Mouse (Mus musculus) CH12F3 (cell line): ENCODE measurements around the gene Dcaf4.

Source experiments
- in situ Hi-C: fragments of 300-500 bp; cut with MboI; formaldehyde crosslinking; loops from 2 replicates; pipeline ENCODE4 v1.14.3; 2020; ENCODE audit warnings: low sequenced_read_pairs

Dcaf4 gene

DNA sequence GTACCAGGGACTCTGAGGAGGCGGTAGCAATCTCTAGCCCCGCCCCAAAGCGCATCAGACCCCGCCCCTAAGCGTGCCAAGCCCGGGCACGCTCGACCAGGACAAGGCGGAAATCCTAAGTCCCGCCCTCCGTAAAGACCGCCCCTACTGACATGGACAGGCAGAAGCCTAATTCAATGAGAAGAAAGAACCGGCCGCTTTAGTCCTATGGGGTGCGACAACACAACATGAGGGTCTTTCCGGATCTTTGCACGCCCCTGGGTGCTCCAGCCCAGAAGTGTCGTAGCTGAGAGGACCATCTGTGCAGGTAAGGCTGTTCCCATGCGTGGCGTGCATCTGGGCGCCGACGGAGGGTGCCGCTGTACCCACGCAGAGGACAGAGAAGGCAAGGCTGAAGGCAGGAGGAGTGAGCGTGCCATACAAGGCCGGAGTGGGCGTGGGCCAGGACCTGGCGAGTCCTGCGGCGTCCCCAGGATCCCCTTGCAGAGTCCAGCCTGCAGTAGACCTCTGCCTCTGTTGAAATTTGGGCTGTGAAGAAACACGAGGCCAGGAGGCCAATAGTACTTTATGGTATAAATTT lies at the start of gene Dcaf4:
Gene Dcaf4, plus strand, starts transcription at position 156 of the 580 bp plus-strand sequence.
- in situ Hi-C loops: no loop called here

DNA sequence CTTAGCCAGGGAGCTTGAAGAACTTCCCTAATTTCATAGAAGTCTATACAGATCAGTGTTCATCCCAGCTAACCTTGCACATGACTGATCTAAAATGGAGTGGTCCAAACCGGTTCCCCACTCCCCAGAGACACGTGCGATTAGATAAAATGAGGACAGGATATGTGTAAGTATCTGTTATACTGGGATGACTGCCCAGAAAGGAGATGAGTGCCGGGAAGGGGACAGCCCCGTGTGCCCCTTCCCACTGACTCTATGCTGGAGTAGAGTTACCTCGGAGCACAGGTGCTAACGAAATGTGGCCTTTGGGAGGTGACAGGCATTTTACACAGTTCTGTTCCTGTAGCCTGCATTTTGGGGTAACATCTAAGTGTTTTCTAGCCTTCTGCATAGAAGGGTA lies 48.5 kb upstream of the Dcaf4 start:
- in situ Hi-C loops: no loop called here

DNA sequence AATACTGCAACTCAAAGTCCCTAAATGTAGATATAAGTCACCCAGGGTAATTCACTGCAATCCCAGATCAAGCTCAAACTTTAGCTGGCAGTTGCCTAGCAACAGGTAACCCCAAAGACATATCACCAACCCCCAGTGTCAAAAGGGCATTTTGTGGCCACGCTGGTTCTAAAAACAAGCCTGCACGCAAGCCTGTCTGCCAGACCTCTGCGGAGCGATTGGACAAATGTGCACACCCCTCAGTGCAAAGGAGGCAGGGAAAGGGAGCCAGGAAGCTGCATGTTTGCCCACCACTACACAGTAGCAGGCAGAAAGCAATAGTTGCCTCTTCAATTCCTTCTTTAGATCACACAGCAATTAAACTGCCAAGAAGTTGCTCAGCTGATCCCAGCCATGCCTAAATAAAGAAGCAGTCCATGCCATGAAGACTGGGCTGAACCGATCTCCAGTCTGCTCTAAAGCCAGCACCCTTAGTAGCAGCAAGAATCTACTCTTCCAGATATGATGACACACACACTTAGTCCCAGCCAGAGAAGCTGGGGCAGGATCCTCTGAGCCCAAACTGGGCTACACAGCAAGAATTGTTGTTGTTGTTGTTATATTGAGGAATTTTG lies 46.2 kb upstream of the Dcaf4 start:
- in situ Hi-C loops: no loop called here

DNA sequence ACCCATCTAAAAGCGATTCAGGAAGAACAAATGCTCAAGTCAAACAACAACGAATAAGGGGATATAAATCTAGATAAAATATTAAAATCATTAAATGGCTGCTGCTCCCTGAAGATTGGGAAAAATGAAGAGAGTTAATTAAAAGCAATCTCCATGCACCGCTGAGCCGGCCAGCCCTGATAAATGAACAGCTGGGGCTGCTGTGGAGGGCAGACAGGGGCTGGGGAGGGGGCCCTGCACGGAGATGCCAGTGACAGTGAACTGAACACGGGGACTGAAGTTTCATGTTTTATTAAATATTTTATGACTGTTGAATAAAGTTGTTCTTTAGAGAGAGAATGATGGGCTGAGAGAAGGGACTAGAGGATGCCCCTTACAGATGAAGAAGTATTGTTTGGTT lies 44.8 kb upstream of the Dcaf4 start:
- in situ Hi-C loops: no loop called here

DNA sequence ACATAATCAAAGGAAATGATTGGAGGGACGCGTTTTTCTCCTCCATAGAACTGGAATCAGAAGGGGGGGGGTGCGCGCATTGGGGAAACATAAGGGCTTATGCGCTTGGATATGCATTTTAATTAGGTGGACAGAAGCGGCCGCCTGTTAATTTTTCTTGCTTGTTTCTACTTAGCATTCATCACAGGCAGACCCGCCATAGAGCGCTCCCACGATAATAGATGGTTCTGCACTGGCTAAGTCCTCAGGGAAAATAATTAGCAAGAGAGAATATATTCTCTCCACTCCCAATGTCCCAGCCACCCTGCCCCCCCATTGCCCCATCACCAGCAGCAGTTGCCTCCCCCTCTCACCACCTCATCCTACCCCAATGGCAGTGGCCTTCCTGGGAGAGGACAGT lies 44.0 kb upstream of the Dcaf4 start:
- in situ Hi-C loops: no loop called here

DNA sequence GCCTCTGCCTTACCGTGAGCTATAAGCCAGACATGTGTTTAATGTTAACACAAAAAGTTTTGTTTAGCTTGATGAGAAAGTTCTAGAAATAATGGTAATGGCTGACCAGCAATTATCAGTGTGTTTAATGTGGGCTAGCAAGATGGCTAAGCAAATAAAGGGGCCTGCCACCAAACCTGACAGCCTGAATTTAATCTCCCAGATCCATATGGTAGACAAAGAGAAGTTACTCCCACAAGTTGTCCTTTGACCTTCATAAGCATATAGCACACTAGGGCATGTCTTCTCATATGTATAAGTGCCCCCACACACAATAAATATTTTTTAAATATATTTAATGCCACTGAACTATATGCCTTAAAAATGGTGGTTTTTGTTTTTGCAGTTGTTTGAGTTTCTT lies 41.1 kb upstream of the Dcaf4 start:
- in situ Hi-C loops: no loop called here

DNA sequence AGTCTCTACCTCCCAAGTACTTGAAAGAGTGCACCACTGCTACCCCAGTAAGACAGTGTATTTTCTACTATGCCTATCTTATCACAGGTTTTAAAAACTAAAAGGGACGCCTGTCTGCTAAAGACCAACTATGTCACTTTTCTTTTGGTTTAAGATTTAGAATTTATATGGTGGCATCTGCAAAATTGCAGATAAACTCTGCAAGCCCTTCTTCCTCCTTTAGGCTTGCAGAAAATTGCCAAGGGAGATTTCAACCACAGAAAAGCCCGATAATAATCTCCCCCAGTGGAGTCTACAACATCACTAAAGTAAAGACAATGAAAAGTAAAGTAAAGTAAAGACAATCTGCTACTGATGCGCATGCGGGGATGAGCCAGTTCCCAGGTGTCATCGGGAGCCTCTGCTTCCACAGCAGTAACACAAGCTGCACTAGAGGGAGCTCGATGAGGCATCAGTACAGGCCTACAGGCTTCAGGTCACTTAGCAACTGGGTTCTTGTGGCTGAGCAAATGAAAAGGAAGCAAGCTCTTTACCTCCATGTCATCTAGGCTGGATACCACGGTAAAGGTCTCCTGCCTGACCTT lies 40.4 kb upstream of the Dcaf4 start:
- in situ Hi-C loops: no loop called here

DNA sequence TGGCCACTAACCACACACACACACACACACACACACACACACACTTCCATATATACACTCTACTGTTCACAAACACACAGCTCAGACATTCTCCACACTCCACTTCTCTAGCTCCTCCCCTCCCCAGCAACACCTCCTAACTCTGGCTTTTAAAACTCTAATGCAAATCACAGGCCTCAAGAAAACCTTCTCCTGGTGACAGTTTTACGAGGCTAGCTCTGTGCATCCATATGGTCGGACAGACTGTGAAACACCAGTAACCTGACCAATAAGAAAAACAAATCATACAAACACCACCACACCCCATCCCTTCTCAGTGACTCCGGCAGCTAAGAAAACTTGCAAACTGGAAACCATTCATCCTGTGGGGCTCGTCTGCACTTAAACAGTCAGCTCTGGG lies 38.8 kb upstream of the Dcaf4 start:
- in situ Hi-C loops: no loop called here

DNA sequence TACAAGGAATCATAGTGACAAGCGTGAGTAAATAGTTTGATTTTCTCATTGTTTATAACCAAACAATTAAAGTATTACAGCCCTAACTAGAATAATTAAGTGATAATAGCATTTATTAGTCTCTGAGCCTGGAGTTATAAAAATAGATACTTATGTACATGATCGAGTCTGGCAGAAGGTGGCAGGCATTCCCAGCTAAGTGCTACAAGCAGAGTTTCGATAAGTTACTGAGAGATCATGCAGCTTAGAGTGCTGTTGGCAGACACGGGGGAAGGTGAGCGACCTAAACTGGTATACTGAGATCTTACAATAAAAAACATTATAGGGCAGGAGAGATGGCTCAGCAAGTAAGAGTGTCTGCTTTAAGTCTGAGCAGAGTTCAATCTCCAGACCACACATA lies 36.6 kb upstream of the Dcaf4 start:
- in situ Hi-C loops: no loop called here

DNA sequence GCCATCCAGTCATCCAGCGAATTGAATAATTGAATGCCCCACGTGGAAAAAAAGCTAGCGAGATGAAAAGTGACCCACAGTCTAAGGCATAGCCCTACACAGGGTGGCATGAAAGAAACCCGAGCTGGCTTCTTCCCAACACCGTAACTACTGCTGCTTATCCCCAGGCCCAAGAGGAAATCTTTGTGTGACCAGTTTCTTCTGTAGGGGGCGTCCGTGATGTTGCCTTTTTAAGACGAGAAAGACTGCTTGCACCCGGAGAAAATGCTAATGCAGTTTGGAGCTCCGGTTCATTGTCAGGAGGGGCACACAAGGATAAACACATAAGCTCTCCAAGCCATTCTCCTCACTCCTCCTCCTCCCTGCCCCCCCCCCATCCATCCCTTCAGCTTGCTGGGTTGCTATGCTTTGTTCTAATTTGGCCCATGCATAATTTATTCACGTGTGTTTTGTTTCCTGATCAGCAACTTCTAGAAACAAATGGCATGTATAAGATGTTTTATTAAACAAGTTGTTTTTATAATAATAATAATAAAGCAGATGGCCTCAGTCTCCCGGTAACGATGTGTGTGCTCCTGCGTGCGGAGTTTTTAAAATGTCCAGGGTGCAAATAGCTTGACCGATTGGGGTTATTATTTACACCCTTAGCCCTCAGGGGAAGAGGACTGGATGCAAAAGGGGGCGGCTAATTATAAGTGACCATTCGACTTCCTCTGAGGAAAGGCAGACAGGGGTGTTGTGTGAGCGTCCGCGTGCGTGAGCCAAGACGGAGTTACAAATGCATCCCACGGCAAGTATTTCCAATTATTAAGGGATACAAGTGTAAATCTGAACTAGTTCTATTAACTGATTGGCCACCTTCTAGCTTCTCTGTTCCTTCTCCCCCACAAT lies 35.2 kb upstream of the Dcaf4 start:
- in situ Hi-C loops: no loop called here

DNA sequence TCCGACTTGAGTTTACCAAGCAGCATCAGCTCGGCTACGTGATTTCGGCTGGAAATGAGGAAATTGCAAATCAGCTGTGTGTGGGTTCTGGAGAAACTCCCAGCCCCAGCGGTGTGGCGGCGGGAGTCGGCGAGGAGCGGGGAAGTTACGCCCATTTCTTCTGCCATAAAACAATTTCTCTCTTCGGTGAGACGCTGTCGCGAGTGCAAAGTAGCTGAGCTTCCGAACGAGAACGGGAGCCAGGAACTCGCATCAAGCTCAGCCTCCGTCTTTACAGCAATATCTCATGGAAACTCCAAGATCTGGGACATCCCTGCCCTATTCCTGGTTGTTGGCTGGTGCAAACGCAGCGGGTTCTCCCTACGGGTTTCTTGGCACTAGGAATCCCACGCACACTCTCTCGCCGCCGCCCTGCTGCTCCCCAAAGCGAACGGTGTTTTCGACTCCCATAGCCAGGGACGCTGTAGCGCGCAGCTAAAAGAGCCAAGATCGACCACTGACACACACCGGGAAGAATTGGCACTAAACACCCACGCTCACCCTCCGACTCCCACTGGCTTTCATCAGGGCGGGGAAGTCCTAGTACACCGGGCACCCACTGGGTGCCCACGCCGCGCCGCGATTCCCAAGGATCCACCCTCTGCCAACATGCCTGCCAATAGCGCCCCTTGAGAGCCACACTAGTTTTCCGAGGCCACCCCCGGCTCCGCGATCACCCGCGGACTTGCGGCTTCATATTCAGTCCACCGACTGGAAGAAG lies 34.2 kb upstream of the Dcaf4 start:
- in situ Hi-C loops: no loop called here

DNA sequence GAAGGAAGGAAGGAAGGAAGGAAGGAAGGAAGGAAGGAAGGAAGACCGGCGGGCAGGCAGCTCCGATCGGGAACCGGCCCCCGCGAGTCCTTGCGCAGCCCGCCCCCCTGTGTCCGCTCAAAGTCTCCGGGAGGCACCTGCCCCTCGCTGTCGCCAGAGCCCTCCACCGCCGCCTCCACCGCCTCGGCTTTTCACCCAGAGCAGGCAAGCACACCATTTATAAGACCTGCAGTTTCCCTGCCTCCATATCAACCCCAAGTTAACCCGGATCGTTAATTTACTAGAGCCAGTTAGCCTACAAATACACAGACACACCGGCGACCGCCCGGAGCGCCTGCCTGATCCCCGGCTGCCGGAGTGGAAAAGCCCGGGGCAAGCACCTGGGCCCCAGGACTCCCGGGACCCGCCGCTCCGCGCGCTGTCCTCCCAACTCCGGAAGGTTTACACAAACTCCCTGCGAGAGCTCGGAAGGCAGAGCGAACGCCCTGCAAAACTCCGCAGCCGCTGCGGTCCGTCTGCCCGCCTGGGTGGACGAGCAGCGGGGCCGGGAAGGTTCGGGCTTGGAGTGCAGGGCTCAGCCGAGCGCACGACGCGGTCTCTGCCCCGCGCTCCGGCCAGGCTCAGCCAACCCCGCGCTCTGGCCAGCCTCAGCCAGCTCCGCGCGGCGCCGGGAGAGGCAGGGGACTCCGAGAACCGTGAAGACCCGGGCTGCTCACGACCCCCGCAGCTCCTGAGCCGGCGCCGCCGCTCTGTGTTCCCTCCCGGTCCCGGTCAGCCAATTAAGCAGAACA lies 33.4 kb upstream of the Dcaf4 start:
- in situ Hi-C loops: no loop called here

DNA sequence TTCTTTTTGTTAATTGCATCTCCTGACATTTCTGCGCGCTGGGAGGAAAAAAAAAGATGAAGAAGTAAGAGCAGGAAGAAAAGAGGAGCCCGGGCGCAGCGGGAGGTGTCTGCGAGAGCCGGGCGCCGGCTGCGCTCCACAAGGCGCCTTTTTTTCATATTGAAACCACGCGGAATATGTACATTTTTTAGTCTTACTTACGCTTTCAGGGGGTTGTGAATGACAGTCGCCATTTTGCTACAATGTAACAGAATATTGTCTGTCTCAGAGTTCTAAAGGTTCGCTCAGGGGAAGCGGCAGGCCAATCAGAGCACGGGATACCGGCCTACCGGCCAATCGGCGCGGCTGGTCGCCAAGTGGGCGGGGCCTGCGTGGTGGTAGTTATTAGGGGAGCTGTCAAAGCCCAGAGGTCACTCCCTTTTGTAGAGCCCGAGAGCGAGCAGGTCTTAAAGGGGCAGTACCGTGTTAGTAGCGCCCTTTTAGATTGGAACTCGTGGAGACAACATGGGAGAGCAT lies 32.7 kb upstream of the Dcaf4 start, which contains the start of gene Dpf3:
Gene Dpf3, minus strand, starts transcription at position 241 of the 516 bp plus-strand sequence.
- in situ Hi-C loops: no loop called here

DNA sequence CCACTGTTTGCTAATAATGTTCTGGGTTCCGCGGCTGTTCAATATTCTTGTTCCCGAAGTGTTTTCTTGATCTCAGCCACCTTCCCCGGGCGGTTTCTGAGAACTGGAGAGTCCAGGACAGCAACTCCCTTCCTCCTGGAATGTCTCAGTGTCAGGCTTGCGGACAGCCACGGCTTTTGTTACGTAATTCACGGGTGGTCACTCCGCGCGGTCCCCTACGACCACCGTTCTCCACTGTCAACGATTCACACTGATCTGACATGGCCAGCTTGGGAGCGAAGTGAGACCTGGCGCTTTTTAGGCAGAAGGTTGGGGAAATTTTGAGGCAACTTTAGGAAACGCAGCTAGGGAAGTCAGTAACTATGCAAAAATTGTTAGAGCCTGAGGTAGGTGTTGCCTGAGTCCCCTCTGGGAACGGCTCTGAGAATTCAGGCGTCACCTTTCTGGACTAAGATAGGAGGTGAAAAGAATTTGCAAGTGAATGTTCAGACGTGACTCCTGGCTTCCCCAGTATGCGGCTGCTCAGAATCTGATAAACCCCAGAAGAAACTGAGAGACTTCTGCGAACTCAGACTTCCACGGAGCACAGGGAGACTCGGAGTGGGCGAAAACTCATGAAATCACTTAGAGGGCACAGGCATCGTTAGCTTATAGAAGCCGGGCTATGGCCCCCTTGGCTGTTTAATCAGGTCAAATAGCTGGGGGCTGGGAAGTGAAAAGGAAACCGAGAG lies 31.9 kb upstream of the Dcaf4 start:
- in situ Hi-C loops: no loop called here

DNA sequence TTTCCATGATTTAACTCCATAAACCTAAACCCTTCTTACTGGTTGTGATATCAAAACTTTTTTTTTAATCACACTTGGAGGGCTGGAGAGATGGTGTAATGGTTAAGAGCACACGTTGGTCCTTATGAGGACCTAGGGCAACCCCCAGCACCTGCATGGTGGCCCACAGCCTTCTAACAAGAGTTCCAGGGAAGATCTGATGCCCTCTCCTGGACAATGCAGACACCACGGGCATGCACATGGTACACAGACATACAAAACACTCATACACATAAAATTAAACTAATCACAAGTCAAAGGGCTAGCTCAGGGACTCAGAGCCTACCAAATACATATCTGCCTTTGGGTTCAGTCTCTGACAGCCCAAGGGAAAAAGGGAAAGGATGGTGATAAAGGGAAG lies 30.5 kb upstream of the Dcaf4 start:
- in situ Hi-C loops: loop anchor here (10.0 kb wide), 1 partner anchor 375 kb away; no protein-coding TSS in a partner anchor

DNA sequence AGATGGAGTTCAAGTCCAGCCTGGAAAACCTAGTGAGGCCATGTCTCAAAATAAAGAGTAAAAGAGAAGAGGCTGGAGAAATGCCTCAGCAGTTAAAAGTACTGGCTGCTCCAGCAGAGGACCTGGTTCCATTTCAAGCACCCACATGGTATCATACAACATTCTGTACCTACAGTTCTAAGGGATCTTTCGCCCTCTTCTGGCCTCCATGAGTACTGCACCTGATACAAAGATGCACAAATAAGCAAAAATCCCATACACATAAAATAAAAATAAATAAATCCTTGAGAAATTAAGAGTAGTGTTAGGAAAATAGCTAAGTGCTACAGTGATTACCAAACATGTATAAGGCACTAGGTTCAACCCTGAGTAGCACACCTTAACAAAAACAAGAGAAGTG lies 28.7 kb upstream of the Dcaf4 start:
- in situ Hi-C loops: loop anchor here (10.0 kb wide), 1 partner anchor 377 kb away; no protein-coding TSS in a partner anchor

DNA sequence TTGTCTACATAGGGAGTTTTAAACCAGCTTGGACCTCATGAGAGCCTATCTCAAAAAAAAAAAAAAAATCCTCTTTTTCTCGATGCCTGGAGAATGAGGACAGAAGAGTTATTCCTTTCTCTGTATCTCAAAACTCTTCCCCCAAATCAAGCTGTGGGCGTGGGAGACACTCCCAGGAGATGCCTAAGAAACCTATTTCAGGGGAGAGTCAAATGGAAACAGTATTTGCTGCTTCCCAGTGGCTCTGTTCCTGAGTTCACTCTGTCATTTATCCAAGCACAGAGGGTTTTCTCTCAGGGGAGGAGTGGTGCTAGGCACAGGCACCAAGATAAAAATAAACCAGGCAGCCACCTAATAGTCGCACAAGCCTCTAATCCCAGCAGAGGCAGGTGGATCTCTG lies 27.5 kb upstream of the Dcaf4 start:
- in situ Hi-C loops: loop anchor here (10.0 kb wide), 1 partner anchor 378 kb away; no protein-coding TSS in a partner anchor

DNA sequence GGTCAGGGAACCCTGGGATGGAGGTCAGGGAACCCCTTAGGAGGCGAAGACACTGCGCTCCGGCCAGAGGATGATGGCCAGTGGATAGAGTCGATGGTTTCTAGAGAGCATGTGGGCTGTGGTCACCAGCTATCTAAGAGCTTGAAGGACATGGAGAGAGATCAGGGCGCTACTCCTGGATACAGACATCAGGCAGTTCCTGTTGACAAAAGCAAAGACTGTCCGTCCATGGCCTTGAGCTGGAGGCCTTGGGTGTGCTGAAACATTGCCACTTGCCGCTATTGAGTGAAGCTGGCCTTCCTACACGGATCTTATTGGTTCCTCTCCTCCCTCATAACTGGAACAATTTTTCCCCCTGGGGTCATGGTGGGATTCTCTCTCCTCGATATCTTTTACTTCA lies 26.1 kb upstream of the Dcaf4 start:
- in situ Hi-C loops: loop anchor here (10.0 kb wide), 1 partner anchor 379 kb away; no protein-coding TSS in a partner anchor
